Mouse (Mus musculus) mouse trophoblast stem cell (cell line): ENCODE measurements around the gene Rccd1.
"Not testable (repeated sequence)": the region's sequence is repeated elsewhere in the genome, so short reads cannot be mapped to it uniquely, and the experiment has no call there.

Source experiments
- in situ Hi-C, 2 experiments: fragments of 300-500 bp; cut with MseI, MboI; formaldehyde crosslinking; loops; 2 replicates in 1 of 2; 3 replicates in 1 of 2; pipeline ENCODE4 v1.15.1; 2025

The Rccd1 gene

DNA sequence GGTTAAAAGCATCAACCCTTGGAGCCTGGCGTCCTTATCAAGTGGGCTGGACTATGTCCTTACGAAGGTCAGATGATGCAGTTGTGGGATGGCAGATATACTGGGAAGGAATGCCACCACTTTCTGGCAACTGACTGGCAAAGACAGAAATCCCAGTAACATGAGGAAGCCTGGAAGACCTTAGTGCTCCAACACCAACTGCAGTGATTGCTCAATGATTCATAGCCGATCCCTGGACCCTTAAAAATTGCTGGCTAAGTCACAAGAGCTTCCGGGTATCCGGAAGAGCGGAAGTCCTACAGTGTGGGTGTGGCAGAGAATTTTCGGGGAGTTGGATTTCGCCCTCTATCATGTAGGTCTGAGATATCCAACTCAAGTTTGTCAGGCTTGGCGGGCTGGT, 21.9 kb upstream of the Rccd1 start:
- in situ Hi-C loops: no loop called here

DNA sequence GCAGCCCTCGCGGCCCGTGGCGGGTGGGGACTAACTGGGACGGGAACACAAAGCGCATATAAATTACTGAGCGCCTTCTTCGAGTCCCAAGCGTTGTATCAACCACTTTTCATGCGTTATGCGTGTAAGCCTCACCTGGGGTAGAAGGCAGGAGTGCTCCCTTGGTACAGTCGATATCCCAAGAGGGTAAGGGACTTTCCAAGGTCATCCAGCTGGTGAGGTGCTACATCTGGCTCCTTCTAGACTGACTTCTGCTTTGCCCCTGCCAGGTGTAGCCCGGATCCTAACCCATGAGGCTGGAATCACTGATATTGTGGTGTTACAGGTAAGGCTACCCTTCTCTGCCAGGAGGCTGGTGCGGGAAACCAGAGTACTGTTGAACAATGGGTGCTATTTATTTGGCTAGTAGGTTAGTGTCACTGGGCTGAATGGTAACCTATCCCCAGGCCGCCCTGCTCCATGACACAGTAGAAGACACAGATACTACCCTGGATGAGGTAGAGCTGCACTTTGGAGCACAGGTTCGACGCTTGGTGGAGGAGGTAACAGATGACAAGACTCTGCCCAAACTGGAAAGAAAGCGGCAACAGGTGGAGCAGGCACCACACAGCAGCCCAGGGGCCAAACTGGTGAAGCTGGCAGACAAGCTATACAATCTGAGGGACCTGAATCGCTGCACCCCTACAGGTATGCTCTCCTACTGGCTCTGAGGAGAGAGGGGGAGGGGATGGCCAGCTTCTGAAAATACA, 19.2 kb upstream of the Rccd1 start:
- in situ Hi-C loops: loop anchor here (5.0 kb wide), 1 partner anchor 34 kb away; no protein-coding TSS in a partner anchor

DNA sequence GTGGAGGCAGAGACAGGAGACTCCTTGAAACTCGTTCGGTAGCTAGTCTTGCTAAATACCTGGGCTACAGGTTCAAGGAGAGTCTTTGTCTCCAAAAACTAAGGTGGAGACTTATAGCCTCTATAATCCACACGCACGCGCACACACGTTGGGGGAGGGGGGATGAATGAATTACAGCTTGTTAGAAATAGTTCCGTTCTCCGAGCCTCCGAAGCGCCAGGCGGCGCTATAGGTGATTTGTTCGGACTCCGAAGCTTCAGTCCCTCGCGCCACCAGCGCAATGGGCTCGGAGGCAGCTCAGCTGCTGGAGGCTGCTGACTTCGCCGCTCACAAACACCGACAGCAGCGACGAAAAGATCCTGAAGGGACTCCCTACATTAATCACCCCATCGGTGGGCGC, 18.6 kb upstream of the Rccd1 start, which contains the start of gene Hddc3:
TSS of gene Hddc3 (plus strand) at position 247 of the 400 bp plus-strand sequence.
- in situ Hi-C loops: loop anchor here (5.0 kb wide), 1 partner anchor 34 kb away; no protein-coding TSS in a partner anchor

DNA sequence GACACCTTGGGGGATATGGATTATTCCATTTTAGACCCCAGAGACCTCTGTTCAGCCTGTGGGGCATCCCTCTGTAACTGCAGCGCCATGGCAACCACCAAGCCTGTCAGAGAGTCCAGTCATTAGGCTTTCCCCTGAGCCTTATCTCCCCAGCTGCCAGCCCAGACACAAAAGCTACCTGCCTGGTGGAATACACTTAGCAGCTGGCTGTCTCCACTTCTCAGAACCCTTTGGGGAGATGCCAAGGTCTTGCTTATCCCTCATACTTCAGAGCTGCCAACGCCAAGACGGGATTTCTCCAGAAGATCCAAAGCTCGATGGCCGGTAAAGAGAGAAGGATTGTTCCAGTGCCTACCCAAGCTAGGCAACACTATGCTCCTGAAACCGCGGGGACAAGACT, 17.5 kb upstream of the Rccd1 start:
- in situ Hi-C loops: loop anchor here (5.0 kb wide), 1 partner anchor 36 kb away; no protein-coding TSS in a partner anchor

DNA sequence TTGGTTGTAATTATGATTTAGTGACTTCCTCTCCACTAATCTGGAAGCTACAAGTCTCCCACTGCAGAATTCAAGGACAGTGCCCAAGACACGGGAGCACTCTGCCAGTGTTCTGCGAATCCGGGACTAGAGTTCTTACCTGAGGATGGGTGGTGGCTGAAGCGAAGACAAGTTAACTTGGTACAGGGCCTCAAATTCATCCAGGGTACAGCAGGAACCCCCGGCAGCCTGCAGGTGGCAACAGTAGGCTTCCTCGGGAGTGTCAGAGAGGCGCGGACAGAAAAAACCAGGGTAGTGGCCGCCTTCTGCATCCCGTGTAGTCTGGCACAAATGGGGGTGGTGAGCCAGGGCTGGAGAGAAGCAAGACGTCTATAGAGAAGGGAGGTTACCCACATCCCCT, 16.5 kb upstream of the Rccd1 start, which contains the start of gene Unc45a:
TSS of gene Unc45a (minus strand) at position 213 of the 400 bp plus-strand sequence.
- in situ Hi-C loops: loop anchor here (5.0 kb wide), 1 partner anchor 37 kb away; no protein-coding TSS in a partner anchor

DNA sequence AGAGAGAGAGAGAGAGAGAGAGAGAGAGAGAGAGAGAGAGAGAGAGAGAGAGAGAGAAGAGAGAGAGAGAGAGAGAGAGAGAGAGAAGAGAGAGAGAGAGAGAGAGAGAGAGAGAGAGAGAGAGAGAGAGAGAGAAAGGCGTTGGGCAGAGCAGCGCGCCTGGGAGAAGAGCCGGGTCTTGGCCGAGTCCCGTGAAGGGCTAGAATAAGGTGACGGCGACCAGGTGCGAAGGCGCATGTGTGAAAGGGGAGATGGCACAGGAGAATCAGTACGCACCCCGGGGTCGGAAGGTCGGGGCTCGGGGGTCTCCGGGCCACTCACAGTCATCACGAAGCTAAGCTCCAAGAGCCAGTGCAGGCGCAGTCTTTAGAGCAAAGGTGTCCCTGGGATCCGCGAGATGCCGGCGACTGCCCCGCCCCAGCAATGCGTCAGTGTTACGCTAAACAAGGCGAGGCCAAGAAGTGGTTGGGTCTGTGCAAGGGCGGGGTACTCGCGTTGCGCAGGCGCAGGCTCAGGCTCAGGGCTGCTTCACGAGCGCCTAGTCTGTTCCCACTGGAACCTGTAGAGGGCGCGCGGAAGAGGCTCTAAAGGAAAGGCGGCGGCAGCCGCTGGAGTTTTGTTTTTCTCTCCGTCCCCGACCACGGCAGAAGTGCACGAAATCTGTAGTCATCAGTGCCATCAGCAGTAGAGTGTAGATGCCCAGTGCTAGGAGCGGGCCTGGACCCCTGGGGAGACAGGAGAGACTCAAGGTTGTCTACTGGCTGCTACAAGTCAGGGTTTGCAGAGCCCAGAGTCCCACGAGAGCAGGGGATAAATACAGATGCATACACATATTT, 15.8 kb upstream of the Rccd1 start:
- in situ Hi-C loops: loop anchor here (5.0 kb wide), 1 partner anchor 37 kb away; no protein-coding TSS in a partner anchor

DNA sequence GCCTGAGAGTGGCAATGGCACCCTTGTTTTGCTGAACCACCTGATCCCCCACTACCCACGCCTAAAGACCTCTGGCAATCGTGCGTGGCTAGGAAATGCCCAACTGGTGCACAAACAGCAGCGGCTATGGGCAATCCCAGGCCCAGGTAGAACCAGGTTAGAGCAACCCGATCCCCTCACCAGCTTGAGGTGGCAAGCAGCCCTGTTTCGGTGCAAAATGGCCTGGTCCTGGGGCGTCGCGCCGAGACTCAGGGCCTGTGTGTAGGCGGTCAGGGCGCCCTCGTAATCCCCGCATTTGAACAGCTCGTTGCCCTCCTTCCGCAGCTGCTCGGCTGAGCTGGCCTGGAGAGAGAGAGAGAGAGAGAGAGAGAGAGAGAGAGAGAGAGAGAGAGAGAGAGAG, 15.1 kb upstream of the Rccd1 start:
- in situ Hi-C loops: no loop called here

DNA sequence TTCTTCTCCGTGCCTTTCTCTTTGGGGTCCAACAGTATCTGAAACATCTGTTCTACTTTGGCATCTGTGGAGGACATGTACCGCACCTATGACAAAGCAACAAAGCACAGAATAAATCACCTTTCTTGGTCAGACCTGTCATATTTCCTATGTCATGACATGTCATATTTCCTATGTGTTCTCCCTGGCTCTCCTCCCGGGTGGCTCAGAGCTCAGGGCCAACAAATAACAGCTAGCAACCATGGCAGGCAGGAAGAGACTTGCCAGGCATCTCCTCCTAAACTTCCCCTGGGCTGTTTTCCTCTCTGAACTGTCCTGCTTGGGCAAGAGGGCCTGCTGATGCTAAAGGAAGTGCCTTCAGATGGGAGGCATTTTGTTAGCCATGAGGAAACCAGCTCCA, 12.7 kb upstream of the Rccd1 start:
- in situ Hi-C loops: no loop called here

DNA sequence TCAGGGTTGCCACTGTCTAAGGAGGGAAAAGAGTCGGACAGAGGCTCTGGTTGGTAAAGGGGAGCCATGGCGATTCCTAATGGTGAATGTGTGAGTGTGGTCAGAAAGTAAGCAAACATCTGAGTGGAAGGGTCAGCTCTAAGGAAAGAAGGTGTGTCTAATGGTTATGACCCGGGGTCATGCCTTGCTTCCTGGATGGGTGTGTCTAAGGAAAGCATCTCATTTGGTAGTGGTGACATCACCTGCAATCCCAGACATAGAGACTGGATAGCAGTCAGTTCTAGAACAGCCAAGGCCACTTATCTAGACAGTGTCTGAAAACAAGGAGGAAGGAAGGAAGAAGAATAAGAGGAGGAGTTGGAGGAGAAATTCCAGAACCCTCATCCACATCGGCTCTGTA, 10.6 kb upstream of the Rccd1 start:
- in situ Hi-C loops: no loop called here

DNA sequence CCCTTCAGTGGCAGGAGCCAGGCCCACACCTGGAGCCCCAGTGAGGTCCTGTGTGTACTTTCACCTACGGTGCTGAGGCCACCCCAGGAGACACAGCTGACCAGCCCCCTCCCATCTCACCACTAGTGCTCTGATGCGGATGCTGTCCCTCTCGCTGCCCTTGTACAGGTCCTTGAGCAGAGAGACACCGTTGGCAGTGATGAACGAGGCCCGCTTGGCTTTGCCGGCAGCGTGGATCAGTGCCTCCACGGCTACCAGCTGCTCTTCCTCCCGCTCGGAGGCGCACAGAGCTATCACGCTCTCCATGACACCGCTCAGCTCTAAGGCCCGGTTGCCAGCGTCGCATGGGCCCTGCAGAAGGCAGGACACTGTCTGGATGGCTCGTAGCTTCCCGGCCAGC, 7.2 kb upstream of the Rccd1 start:
- in situ Hi-C loops: no loop called here

DNA sequence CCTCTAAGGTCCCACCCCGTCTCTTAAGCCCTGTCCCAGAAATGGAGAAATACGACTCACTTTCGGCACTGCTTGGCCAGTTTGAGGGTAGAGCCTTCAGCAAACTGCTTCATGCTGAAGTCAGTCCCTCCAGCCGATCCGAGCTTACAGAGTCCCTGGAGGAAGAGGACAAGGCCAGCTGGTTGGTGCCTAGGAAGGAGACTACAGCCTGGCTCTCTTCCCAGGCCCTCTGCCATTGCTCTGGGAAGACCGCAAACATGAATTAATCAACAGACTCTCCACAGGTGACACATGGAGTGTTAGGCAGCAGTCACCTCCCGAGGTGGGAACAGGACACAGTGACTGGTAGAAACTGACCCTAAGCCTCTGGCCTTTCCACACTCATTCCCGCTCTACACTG, 6.0 kb upstream of the Rccd1 start:
- in situ Hi-C loops: no loop called here

DNA sequence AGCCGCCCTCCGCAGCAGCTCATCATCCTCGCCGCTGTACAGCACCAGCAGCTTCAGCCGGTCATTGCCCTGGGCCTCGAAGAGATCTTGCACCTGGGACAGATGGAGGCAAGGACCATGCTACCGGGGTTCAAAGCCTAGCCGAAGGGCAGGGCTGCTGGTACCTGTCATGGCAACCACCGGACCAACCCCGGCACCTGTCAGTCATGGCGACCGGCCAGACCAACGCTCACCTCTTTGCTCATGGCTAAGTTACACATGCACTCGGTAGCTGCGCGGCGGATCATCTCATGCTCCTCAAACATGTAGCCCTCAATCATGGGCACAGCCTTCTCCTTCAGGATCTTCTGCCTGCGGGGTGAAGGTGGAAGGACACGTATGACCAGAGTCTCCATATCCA, 1.8 kb upstream of the Rccd1 start:
- in situ Hi-C loops: no loop called here

DNA sequence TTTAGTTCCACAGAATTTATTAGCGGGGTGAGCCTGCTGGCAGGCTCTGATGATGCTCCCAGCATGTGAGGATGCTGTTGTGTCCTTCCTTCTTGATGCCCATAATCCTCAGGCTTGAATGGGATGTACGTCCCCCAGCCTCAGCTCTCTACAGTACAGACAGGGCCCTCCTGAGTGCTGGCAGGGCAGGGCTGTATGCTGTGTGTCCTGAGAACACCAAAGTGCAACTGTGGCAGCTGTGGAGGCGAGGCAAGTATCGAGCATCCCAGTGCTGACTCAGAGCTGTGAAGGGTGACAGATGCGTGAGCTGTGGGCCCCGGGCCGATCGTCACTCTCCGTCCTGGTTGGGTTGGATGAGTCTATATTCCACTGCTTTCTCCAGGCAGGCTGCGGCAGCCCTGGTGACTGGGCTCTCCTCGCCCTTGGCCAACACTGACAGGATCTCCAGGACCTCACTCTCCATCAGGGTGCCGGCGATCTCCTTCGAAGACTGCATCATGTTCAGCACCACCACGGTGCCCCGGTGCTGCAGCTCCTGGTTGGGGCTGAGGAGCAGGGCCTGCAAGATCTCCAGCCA, 1.1 kb upstream of the Rccd1 start:
- in situ Hi-C loops: no loop called here

DNA sequence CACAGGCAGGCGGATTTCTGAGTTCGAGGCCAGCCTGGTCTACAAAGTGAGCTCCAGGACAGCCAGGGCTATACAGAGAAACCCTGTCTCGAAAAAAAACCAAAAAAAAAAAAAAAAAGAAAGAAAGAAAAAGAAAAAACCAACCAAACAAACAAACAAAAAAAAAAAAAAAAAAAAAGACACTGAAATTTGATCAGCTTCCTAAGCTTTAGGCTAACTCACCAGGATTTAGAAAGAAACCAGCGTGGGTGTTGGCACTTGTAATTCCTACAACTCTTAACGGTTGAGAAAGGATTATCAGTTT, 514 bp upstream of the Rccd1 start:
- in situ Hi-C loops: not testable (repeated sequence)

DNA sequence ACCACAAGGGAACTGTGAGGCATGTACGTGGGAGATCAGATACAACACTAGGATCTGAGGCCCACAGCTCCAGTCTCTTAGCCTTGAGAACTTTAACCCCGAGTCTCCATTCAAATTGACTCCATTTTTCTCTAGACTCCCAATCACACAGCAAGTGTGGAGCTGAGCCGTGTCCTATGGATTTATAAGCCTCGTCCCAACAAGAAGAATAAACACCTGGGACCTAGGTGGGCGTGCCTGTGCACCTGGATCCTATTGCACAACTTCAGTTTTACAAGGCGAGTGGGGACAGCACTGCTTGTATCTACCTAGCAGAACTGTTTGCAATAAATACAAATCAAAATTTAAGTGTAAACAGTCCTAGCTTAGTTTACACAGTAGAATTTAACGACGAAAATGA, 918 bp downstream of the Rccd1 start:
- in situ Hi-C loops: no loop called here

DNA sequence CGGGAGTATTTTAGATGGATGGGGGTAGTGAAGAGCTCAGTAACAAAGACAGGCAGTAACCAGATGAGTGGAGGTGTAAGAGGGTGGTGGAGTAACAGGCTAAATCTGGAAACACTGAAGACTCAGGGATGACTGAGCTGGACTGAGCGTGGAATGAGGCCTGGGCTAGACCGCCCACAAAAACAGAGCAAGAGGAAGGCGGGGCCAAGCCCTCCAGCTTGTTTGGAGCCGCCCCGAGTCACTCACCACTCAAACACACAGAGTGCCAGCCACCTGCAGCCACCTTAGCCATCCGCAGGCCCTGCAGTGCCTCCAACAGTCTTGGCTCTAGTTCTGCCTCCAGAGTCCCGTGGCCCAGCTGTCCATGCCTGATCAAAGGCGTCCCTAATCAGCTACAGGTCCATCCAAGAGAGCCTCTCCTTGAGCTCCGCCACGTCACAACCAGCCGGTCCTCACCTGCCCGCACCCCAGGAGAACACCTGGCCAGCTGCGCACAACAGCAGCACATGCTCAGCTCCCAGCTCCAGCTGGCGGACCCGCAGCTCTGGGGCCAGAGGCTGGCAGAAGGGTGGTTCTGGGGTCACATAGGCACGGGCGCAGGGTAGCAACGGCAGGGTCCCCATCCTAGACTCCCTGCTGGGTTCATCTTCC, 4.3 kb downstream of the Rccd1 start:
- in situ Hi-C loops: no loop called here

DNA sequence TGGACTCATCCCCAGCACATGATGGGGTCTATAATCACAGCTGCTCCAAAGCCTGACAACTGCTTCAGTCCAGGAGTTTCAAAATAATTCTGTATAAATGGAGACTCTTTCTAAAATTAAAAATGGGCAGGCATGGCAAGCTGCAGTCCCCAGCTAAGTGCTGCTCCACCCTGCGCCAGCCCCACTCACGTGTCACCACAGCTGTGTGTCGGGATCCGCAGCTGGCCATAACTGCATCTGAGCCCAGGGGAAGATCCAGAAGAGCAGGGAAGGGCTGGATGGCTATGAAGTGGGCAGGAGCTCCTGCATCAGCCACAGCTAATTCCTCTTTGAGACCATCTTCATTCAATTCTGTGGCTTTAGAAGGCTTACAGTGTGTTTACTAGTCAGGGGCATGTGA, 5.6 kb downstream of the Rccd1 start:
- in situ Hi-C loops: no loop called here

DNA sequence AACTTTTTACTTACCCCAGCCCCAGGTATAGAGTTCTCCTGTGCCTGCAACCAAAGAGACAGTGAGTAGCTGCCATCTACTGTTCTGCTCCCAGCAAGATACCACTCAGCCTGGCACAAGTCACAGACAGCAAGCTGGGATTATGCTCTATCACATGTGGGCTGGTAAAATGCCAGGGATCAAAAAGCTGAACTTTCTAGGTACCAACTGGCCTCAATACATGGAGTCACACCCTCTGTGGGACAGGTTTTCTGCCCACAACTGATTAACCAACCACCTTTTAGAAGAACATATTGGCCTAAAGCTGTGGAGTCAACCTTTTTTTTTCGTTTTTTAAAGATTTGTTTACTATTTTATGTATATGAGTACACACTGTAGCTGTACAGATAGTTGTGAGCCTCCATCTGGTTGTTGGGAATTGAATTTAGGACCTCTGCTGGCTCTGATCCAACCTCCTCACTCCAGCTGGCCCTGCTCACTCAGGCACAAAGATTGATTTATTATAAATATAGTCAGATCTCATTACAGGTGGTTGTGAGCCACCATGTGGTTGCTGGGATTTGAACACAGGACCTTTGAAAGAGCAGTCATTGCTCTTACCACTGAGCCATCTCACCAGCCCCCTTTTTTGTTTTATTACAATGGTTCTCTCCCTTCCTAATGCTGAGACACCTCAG, 6.7 kb downstream of the Rccd1 start:
- in situ Hi-C loops: no loop called here

DNA sequence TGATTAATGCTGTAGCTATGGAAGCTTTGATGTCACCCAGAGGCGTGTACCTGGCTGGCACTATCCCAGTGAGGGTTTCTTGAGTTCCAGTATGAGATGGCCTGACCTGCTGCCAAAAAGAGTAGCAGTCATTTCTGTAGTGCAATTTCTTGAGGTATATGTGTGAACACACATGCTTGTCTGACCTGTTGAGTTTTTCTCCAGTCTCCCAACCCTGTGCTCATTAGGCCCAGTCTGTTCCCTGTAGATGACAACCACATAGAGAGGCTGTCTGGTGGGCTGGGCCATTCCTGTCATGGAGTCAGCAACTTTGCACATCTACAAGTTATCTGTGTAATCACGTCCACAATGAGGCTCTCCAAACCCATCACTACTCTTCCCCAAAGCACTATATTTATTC, 8.5 kb downstream of the Rccd1 start:
- in situ Hi-C loops: no loop called here

DNA sequence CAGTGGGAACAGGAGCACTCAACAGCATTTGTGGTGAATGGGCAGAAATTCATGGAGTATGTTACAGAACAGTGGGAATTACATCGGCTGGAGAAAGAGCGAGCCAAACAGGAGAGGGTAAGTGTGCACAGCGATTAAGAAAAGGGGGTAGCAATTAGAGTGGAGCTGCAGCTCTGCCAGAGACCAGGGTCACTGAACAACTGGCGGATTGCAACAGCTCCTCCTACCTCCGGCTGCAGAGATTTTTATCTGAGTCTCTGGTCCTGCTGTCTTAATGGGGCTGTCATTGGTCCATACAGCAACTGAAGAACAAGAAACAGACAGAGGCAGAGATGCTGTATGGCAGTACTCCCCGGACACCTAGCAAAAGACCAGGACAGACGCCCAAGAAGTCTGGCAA, 13.5 kb downstream of the Rccd1 start:
- in situ Hi-C loops: no loop called here

DNA sequence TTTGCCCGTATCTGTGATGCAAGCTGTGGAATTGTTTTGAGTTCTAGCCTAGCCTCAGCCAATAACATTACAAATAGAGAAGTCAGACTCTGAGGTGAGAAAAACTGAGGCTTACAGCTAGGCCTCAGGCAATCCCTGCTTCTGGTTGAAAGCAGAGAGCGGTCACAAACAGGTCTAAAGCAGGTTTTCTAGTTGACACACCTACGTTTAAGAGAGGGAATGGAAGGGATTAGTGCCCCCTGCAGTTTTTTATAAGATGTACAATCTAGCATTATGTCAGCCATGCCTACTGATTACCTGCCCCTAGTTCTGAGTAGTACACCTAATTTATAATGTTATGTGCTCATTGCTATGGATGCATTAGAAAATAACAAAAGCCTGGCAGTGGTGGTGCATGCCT, 16.5 kb downstream of the Rccd1 start:
- in situ Hi-C loops: no loop called here
